Mouse (Mus musculus): ENCODE results near the gene Upk3b. TPM values are rescaled to one million over a fixed set of nuclear protein-coding genes. Genes with fewer than 3 reads are reported as not detected.

The Upk3b gene
- total and polyA plus RNA-seq, 3 experiments = 0.09 TPM; not detected in 2

DNA sequence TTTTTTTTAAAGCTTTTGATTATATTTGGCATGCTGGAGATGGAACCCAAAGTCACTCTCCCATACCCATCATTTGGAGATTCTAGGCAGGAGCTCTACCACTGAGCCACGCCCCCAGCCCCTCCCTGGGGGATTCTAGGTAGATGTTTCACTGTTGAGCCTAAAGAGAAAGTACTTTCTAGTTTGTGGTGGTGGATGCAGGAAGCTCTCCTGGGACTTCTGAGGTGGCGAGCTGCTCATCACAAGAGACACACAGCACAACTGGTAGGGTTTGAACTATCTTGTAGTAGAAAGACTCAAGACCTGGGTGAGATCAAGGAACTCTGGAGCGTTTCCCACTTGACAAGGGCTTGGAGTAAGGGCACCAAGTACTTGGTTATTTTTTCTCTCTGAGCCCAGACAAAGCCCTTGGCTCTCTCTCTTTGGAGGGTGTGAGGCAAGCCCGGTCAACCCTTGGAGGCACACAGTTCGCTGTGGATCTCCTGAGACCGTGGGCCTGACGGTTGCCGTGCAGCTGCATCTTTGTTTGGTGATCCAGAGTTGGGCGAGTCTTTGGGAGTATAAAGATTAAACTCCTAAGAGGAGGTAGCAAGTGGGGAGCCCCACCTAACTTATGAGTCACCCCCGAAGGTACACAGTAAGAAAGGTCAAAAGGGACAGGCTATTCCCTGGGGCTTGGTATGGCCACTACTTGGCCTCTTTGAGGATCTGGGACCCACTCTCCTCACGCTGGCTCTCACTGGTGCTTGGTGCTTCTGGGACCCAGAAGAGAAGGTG is 16.2 kb downstream of the Upk3b start, which contains the start of gene Upk3bl:
Gene Upk3bl (plus strand): TSS at position 192 of the 777 bp plus-strand sequence.
- DNase-seq (ENCODE audit: extremely low read depth) = peak; percentile 79
- no peak within 1 kb of the TSS for H3K4me3 ChIP-seq (replicated peaks in 1 of 3; ENCODE audit: low read depth in 2 of 3, low read length in 2 of 3, poor library complexity in 1 of 3)
- H3K27me3 ChIP-seq (replicated peaks) = peaks cover 51% of the 10 kb centered on the region
- dilution Hi-C loops (cut with MboI; ENCODE audit: extremely low pct_ligation_motif_present, extremely low pct_unique_long_range_greater_than_20kb, low sequenced_read_pairs) (no loop called here), in situ Hi-C loops (cut with MboI; ENCODE audit: low pct_ligation_motif_present, low pct_unique_long_range_greater_than_20kb, low sequenced_read_pairs) (loop anchor here (5.0 kb wide), 1 partner anchor 72 kb away; the partner anchor contains the start of gene Zp3)
- H3K9me3 ChIP-seq (replicated peaks; ENCODE audit: low read length) = peaks cover 2% of the 10 kb centered on the region
- no peak for TF ChIP-seq JUN (IDR thresholded peaks at IDR 0.05; ENCODE audit: insufficient read depth, low read depth, low read length)
- no peak for TF ChIP-seq RCOR1 (conservative IDR thresholded peaks at IDR 0.05; ENCODE audit: low read depth, low read length)
- 0 out of 2 replicates have a peak, but pooled peaks have one; percentile 19 for TF ChIP-seq EP300 (IDR thresholded peaks at IDR 0.05; ENCODE audit: low read length)
- no peaks in the 10 kb centered on the region for H3K36me3 ChIP-seq (replicated peaks in 1 of 2; ENCODE audit: control insufficient read depth in 1 of 2, insufficient read depth in 1 of 2, low read length in 1 of 2)
- H3K9ac ChIP-seq (ENCODE audit: insufficient read depth, low read depth) = no peak within 1 kb of the TSS
- H3K27ac ChIP-seq (ENCODE audit: insufficient read depth, low read depth) = no peak within 1 kb of the TSS
- H3K4me1 ChIP-seq (ENCODE audit: control insufficient read depth in 1 of 2, insufficient read depth in 2 of 2) = peaks cover 10 to 17% of the 10 kb centered on the region in 2 experiments; a peak in 3 of 4 replicates
- peak within 1 kb of the TSS; percentile 42; the same call in 1 of the 2 replicates for H3K4me2 ChIP-seq (ENCODE audit: insufficient read depth, low read depth, poor library complexity, severe bottlenecking)
- no peaks in the 10 kb centered on the region for H3K79me2 ChIP-seq (replicated peaks; ENCODE audit: control insufficient read depth, extremely low read depth, insufficient read depth, poor library complexity, severe bottlenecking)

DNA sequence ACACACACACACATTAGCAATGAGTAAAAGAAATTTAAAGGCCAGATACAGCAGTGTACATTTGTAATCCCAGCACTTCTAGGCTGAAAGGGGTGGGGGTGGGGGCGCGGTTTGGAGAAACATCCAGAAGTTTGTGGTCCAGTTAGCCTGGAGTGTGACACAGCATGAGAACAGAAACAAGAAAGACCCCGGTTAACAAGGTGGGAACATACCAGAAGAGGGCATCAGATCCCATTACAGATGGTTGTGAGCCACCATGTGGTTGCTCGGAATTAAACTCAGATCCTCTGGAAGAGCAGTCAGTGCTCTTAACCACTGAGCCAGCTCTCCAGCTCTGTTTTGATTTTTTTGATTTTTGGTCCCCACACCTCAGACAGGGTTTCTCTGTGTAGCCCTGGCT is 17.8 kb downstream of the Upk3b start:
- peaks cover 2% of the 10 kb centered on the region for H3K9me3 ChIP-seq (replicated peaks; ENCODE audit: low read length)
- dilution Hi-C loops (cut with MboI; ENCODE audit: extremely low pct_ligation_motif_present, extremely low pct_unique_long_range_greater_than_20kb, low sequenced_read_pairs) = no loop called here

DNA sequence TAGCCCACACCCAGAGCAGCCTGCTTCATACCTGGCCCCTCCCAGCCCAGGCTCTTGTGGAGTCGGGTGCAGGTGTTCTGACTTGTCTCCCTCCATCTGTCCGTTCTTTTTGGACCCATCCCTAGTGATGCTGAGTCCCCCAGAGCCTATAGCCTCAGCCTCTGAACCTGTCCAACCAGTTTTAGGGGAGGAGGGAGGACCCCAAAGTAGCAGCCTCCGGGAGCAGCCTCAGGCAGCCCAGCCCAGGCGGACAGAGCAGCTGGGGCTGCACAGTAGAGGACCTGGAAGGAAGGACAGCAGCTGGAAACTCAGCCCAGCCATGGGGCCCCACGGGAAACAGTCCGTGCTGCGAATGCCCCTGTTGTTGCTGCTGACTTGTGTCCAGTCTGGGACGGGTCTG is 18.8 kb downstream of the Upk3b start:
- dilution Hi-C loops (cut with MboI; ENCODE audit: extremely low pct_ligation_motif_present, extremely low pct_unique_long_range_greater_than_20kb, low sequenced_read_pairs) = no loop called here

More for the DNA sequence above, 17.8 kb downstream of the Upk3b start:
- H3K4me3 ChIP-seq (replicated peaks in 1 of 3; ENCODE audit: low read depth in 2 of 3, low read length in 2 of 3, poor library complexity in 1 of 3) = no peak overlapping the region
- no peak overlapping the region for H3K9ac ChIP-seq (ENCODE audit: insufficient read depth, low read depth)
- peaks cover 10 to 17% of the 10 kb centered on the region in 2 experiments; a peak in 3 of 4 replicates for H3K4me1 ChIP-seq (ENCODE audit: control insufficient read depth in 1 of 2, insufficient read depth in 2 of 2)
- H3K36me3 ChIP-seq (replicated peaks in 1 of 2; ENCODE audit: control insufficient read depth in 1 of 2, insufficient read depth in 1 of 2, low read length in 1 of 2) = no peaks in the 10 kb centered on the region
- no peak overlapping the region for H3K4me2 ChIP-seq (ENCODE audit: insufficient read depth, low read depth, poor library complexity, severe bottlenecking)
- H3K27ac ChIP-seq (ENCODE audit: insufficient read depth, low read depth) = no peak overlapping the region
- H3K27me3 ChIP-seq (replicated peaks) = peaks cover 56% of the 10 kb centered on the region
- H3K79me2 ChIP-seq (replicated peaks; ENCODE audit: control insufficient read depth, extremely low read depth, insufficient read depth, poor library complexity, severe bottlenecking) = no peaks in the 10 kb centered on the region
- TF ChIP-seq CTCF (conservative IDR thresholded peaks at IDR 0.05 in 1 of 2, IDR thresholded peaks at IDR 0.05 in 1 of 2; ENCODE audit: low read depth in 2 of 2, low read length in 2 of 2) (peak in 1 of 2 experiments; percentile 43; a peak in 2 of 4 replicates), MAZ (IDR thresholded peaks at IDR 0.05; ENCODE audit: low read depth, low read length) (no peak)
- no peak for DNase-seq (ENCODE audit: extremely low read depth)
- in situ Hi-C loops (cut with MboI; ENCODE audit: low pct_ligation_motif_present, low pct_unique_long_range_greater_than_20kb, low sequenced_read_pairs) = loop anchor here (5.0 kb wide), 1 partner anchor 74 kb away; the partner anchor contains the start of gene Zp3

More for the DNA sequence above, 18.8 kb downstream of the Upk3b start:
- Histone ChIP-seq H3K36me3 (replicated peaks in 1 of 2; ENCODE audit: control insufficient read depth in 1 of 2, insufficient read depth in 1 of 2, low read length in 1 of 2) (no peaks in the 10 kb centered on the region), H3K4me1 (ENCODE audit: control insufficient read depth in 1 of 2, insufficient read depth in 2 of 2) (peaks cover 10 to 23% of the 10 kb centered on the region in 2 experiments; a peak in 3 of 4 replicates), H3K27ac (ENCODE audit: insufficient read depth, low read depth) (no peak overlapping the region), H3K4me2 (ENCODE audit: insufficient read depth, low read depth, poor library complexity, severe bottlenecking) (no peak overlapping the region), H3K9ac (ENCODE audit: insufficient read depth, low read depth) (no peak overlapping the region), H3K79me2 (replicated peaks; ENCODE audit: control insufficient read depth, extremely low read depth, insufficient read depth, poor library complexity, severe bottlenecking) (no peaks in the 10 kb centered on the region), H3K9me3 (replicated peaks; ENCODE audit: low read length) (peaks cover 2% of the 10 kb centered on the region), H3K4me3 (replicated peaks in 1 of 3; ENCODE audit: low read depth in 2 of 3, low read length in 2 of 3, poor library complexity in 1 of 3) (no peak overlapping the region), H3K27me3 (replicated peaks) (peaks cover 54% of the 10 kb centered on the region)
- DNase-seq (ENCODE audit: extremely low read depth) = no peak
- TF ChIP-seq MXI1 (IDR thresholded peaks at IDR 0.05; ENCODE audit: low read depth, low read length) (no peak), MAZ (IDR thresholded peaks at IDR 0.05; ENCODE audit: low read depth, low read length) (no peak), TBP (conservative IDR thresholded peaks at IDR 0.05; ENCODE audit: low read depth, low read length) (no peak), CHD2 (IDR thresholded peaks at IDR 0.05; ENCODE audit: low read length) (no peak), SMC3 (IDR thresholded peaks at IDR 0.05; ENCODE audit: low read depth, low read length) (no peak), NELFE (IDR thresholded peaks at IDR 0.05; ENCODE audit: low read depth, low read length) (no peak)
- in situ Hi-C loops (cut with MboI; ENCODE audit: low pct_ligation_motif_present, low pct_unique_long_range_greater_than_20kb, low sequenced_read_pairs) = loop anchor here (5.0 kb wide), 1 partner anchor 75 kb away; the partner anchor contains the start of gene Zp3

Data from CH12.LX (cell line).